Mouse (Mus musculus): Measurements from ENCODE around the gene Pkp1.

Pkp1 gene

DNA sequence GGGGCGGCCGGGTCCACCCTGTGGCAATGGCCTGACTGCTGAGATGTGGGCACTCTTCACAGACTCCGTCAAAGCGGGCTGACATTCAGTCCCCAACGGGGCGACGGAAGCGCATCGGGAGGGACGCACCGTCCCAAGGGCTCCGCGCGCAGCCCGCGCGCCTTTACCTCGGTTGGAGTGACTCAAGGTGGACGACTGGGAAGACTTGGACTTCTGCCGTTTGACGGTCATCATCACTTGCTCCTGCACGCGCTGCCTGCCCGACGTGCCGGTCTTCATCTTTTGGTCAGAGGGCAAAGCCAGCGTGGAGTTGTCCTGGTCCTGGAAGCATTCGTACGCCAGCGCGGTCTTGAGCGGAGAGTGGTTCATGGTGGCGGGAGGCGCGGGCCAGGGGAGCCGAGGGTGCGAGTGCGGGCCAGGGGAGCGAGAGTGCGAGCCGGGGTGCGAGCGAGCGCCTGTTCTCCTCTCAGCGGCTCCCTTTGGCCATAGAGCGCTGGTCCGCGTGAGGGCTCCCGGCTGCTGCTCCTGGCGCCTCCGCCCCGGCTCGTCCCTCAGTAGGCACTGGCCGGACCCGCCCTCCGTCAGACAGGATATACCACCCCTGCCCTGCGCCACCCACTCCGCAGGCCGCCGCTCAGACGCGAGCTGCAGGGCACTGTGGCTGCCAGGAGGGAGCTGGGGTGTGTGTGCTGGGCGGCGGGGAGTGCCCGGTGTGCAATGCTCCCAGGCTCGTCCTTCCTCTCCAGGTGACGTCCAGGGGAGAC, at the start of gene Pkp1:
TSS of gene Pkp1 (minus strand) at position 564 of the 764 bp plus-strand sequence.
- no peak for DNase-seq (ENCODE audit: low spot score in 2 of 2)

DNA sequence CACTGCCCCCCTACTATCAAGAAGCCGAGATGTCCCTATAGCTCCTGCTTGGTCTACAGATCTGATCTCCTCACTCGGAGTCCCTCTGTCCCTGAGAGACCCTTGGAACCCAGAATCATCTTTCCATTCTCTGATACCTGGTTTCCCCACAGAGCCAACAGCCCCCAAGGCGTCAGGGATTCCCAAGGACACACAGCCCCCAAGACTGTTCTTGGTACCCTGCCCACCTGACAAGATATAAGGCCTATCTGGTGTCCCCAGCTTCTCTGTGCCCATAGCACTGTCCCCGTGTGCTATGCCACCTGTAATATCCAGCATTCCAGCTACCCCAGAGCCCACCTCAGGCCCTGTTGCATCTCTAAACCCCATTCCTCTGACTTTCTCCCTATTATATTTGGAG, 48.7 kb upstream of the Pkp1 start:
- no peak for DNase-seq (ENCODE audit: low spot score in 2 of 2)

DNA sequence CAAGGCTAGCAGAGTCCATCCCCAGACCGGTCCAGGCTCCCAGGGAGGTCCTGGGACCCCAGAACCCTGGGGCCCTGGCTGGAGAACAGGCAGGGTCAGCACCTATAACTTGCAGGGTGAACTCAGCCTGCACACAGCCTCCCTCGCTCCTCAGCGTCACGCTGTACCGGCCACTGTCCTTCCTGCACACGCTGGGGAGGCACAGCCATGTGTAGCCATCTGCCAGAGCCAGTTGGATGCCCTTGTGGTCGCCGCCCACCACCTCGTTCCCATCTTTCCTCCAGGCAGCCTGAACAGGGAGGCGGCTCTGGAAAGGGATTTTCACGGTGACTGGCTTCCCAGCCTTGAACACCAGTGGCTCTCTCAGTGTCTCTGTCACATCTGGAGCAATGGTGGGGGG, 45.6 kb upstream of the Pkp1 start:
- DNase-seq (ENCODE audit: low spot score in 2 of 2) = no peak

DNA sequence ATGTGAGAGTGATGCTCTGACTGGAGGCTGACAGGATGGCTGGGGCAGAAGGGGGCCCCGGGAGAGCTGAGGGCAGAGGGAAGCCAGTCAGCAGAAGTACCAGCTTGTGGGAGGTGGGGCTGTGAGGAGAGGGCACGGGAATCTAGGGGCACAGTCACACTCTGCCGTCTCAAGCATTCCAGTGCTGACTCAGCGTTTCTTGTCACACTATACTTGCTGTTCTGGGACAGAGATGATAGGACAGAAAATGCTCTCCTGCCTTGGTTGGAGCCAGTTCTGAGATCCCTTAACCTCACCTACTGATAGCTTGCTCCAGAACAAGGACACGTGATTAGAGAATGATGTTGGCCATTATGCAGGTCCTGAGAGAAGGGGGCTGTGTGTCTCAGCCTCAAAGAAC, 44.2 kb upstream of the Pkp1 start:
- no peak for DNase-seq (ENCODE audit: low spot score in 2 of 2)

DNA sequence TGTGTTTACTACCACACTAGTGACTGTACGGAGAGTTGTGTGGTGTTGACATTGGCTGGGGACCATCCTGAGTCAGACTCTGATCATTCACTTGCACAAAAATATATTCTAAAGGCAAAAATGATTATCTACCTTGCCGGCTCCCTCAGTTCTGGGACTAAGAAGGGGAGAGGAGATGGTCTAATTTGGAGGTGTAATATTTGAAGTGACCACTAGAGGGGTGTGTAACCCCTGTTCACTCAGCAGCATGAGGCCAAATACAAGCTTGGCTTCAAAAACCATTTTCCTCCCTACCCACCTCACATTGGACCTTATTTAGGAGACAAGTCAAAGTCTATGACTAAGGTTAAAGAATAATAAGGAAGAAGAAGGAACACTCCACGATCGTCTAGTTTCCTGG, 39.5 kb upstream of the Pkp1 start:
- DNase-seq (ENCODE audit: low spot score in 2 of 2) = no peak

DNA sequence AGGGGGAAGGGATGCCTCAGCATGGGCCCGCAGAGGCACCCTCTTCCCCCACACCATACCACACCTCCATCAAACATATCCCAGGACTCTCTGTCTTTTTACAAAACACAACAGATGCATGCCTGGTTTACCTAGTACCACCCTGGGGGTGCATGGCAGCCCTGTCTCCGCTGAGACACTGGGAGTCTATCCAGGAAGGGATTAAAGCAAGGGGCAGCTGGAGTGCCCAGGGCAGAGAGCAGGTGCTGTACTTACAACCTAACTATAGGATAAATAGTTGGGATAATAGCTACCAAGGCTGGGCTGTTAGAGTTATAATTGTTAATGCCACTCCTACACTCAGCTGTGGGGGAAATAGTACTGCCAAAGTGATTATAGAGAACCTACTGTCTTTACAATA, 29.9 kb upstream of the Pkp1 start:
- no peak for DNase-seq (ENCODE audit: low spot score in 2 of 2)

DNA sequence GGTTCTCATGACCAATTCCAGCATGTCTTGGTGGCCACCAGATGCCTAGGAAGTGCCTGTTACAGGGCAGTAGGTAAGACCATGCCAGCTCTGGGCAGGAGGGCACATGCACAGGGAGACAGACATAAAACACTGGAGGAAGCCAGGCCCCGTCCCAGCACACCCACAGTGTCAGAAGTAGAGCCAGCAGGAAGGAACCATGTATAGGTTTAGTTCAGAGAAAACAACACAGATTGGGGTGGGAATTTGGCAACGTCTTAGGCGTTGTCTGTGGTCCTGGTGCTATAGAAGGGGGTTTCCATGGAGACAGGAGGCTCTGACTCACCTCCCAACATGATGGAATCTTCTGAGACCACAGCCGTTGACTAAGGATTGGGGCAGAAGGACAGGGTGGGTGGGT, 27.2 kb upstream of the Pkp1 start:
- peak in 1 of 2 experiments; percentile 17 for DNase-seq (ENCODE audit: low spot score in 2 of 2)

DNA sequence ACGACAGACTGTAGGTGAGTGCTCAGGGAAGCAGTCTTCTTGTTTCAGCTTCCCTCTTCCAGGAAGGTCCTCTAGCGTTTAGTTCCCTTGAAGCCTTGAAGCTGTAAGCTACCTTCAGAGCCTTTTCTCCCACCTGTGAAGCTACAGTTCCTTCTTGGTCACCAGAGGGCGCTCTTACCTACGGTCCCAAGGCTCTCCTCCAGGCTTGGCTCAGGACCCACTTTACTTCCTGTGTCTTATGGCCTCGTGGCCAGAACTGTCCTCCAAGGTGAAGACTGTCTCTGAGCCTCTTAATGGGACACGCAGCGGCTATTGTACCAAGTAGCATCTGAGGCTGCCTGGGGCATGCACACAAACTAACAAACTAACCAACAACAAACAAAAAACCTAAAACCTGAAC, 26.7 kb upstream of the Pkp1 start:
- DNase-seq (ENCODE audit: low spot score in 2 of 2) = peak in 1 of 2 experiments; percentile 32

DNA sequence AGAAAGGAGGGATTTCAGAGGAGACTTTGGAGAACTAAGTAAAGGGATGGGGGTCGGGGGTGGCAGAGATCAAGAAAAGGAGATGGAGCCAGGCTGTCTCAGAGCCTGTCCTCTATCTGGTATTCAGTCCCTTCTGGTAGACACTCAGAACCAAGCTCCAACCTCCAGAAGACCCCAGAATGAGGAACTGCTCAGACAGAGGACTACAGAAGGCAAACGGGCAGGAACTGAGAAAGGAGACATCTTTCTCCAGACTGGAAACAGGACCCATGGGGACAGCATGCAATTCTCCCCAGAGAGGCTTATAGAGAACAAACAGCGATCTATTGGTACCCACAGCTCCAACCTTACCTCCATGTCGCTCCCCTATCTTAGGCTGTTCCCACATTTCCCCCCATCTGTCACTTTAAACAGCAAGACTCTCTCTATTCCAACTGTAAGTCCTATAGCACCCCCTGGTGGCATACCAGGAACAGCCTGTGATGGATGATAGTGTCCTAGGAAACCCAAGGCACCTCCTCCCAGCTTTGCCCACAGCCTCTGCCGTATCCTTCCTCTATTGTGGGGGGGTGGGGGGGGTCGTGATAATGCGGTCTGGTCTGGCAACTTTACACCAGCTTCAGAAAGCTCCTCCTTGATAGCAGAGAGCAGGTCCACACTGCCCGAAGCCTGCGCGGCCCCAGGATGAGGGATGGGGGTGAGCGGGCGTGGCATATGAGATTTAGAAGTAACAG, 25.7 kb upstream of the Pkp1 start:
- peak; percentile 68 to 79 for DNase-seq (ENCODE audit: low spot score in 2 of 2)

DNA sequence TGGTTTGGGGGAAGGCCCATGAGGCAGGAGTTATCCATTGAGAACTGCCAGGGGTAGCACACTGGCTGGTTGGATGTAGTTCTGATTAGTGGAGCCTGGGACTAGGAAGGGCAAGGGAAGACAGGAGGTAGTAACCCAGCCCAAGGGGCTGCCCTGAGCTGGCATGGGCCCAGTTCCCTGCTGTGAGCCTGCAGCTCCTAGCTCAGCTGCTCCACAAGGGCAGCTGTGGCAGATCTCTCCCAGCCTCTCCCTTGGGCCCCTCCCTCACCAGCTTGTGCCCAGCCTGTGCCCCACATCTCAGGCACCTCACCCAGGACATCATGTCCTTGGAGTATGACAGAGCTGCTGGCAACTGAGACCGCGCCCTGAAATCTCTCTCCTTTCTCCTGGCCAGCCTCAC, 24.7 kb upstream of the Pkp1 start:
- DNase-seq (ENCODE audit: low spot score in 2 of 2) = no peak

DNA sequence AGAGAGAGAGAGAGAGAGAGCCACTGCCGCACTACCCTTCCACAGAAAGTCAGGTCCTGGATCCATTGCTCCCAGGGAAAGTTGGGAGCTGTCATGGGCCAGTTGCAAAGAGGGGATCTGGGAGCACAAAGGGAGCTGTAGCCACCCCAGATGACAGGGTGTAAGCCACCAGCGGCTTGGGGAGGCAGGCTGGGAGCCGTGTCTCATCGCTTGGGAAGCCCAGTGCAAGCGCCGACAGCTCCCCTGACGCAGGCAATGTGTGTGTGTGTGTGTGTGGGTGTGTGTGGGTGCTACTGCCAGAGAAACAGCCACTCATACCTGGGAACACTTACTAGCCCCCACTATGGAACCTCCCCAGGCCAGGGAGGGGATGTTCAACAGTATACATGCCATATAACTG, 23.1 kb upstream of the Pkp1 start:
- DNase-seq (ENCODE audit: low spot score in 2 of 2) = no peak

DNA sequence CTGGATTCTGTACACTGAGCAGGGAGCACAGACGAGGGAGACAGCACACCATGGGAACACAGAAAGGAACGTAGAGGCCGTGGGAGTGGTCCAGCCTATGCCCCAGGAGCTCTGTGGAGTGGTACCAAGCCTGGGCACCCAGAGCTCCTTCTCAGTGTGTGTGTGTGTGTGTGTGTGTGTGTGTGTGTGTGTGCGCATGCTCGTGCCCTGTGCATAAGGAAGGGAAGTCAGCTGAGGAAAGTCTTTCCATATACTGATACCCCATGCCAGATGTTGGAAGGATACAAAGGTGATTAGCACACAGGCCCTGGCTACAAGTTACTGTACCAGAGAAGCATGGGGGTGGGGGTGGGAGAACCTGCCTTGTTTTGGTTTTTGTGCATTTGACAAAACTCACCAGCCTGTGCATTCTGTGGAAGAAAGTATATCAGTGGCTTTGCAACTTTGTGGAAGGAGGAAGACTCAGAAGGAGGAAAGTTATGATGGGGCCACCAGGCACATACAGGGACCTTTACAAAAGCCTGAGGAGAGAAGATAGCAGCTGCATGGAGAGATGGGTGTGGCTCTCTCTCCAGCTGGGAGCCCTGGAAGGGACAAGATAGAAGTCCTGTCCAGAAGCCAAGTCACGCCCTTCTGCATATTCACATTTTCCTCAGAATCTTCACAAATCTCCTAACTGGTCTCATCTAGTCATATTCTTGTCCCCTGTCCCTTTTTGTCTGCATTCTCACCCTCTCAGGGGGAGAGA, 22.4 kb upstream of the Pkp1 start:
- DNase-seq (ENCODE audit: low spot score in 2 of 2) = no peak

DNA sequence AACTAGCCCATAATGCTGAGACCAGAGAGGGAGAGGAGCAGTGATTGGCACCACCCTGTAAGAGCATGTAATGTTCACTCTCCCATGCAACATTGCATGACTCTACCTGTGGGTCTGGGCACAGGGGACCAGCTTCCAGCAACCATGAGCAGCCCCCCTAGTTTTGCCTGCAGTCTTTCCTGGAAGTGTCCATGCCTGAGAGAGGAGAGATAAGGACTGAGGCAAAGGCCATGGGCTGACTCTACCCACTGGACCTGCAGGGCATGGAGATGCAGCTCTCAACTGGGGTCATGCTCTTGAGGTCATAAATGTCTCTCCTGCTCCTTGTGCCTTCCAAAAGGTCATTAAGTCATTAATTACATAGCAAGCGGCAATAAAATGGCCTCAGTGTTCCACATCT, 17.1 kb upstream of the Pkp1 start:
- DNase-seq (ENCODE audit: low spot score in 2 of 2) = no peak

DNA sequence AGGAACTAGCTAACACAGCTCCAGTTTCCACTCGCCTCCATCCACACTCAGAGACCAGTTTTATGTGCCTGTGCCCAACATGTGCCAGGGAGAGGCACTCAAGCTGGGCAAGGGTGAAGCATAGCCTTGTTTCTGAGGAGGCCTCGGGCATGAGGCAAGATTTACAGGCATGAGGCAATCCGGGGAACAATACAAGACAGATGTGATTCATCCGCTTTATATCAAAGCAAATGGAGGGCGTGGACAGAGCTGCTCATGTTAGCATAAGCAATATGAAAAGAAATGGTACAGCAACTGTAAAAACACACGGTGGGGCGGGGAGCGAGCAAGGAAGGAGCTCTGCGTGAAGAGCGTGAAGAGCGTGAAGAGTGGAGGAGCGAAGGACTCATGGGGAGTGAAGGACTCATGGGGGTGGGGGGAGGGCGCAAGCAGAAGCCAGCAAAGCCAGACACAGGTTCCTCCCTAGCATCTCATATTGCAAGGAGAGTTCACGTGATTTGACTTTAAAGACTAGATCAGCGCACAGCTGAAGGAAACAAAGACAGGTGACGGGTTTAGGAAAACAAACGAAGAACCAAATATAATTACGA, 14.8 kb upstream of the Pkp1 start:
- DNase-seq (ENCODE audit: low spot score in 2 of 2) = no peak

DNA sequence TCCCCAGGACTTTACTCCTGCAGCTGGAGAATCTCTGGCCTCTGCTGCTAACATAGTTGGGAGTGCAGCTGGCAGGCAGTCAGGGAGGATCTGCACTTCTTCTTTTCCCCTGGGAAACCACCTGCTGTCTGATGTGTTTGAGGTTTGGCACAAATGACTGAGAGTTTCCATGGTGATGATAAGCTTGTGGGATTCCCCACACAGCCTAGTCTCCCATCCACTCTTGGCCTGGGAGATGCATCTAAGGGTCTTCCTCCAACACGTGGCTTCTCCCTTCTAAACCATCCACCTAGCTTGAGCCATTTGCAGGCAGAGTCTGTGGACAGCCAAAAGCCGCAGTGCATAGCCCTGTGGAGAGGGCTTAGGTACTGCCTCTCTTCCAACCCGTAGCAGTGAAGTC, 10.9 kb upstream of the Pkp1 start:
- DNase-seq (ENCODE audit: low spot score in 2 of 2) = peak in 1 of 2 experiments; percentile 19

DNA sequence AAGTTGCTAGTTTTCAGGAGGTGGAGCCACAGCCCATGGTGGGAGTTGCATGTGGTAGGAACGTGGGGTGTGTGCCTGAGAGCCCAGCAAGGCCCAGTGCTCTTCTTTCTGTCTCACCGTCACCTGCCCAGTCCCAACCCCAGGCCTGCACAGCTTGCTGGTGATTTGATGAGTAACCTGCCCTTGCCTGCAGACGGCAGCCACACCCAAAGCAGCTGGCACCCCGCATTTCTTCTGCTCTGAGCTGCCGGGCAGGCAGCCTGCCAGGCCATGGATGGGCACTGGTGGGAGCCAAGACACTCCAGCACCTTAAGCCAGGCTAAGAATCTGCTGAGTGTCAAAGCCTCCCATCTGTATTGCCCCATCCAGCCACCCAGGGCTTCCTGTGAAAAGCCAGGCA, 6.8 kb upstream of the Pkp1 start:
- no peak for DNase-seq (ENCODE audit: low spot score in 2 of 2)

DNA sequence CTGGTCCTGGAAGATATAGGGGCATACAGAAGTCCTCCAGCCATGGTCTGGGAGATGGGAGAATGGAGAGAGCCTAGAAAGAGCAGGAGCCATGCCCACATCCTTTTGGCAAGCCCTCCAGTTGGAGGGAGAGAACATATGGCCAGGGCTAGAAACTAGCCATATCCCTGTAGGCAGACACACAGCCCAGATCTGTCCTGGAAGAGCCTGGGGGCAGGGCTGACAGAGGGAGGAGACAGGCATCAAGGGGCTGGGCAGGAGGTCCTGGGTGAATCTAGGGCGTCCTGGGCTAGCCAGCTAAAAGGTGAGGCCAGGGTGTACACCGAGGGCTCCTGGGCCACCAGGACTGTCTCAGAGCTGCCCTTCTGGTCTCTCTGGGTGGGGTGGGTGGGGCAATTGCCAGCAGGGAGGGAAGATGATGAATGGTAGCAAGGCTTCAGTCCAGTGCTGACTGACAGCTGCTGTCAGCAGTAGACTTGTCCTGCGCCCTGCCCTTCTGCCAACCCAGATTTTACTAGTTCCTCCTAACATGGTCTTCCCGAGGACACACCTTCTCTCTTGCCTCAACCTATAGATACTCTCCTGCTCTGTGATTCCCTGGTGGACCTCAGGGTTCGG, 5.5 kb upstream of the Pkp1 start:
- DNase-seq (ENCODE audit: low spot score in 2 of 2) = no peak

DNA sequence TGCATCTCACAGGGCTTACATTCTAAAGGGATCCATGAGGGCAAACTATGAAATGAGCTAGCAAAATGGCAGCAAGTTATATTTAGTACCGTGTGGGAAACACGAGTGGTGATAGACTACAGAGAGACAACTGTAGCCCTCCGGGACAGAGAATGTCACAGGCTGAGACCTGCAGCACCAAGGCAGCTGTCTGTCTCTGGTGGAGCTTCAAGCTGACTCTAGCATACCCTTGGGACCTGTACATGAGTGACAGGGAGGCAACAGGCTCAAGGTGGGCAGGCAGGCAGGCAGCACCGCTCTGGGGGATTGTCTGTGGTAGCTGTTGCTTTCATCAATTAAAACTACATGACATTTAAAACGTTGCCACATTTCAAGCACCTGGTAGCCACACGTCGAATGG, 4.2 kb upstream of the Pkp1 start:
- no peak for DNase-seq (ENCODE audit: low spot score in 2 of 2)

DNA sequence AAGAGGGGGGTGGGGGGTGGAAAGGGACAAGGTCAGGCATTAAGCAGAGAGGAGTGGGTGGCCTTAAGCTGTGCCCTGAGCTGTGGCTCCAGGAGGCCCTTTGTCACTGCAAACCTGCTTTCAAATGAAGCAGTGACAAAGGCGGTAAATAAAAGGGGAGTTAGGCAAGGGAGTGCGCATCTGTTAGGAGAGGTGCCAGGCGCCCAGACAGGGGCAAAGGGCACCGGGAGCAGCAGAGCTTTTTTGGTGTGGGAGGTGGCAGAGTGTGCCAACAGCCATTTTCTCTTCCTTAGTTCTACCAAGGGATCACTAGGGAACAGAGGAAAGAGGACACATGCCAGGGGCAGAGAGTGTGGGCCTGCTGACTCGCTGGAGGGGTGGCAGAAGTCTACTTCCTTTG, 1.8 kb downstream of the Pkp1 start:
- no peak for DNase-seq (ENCODE audit: low spot score in 2 of 2)

DNA sequence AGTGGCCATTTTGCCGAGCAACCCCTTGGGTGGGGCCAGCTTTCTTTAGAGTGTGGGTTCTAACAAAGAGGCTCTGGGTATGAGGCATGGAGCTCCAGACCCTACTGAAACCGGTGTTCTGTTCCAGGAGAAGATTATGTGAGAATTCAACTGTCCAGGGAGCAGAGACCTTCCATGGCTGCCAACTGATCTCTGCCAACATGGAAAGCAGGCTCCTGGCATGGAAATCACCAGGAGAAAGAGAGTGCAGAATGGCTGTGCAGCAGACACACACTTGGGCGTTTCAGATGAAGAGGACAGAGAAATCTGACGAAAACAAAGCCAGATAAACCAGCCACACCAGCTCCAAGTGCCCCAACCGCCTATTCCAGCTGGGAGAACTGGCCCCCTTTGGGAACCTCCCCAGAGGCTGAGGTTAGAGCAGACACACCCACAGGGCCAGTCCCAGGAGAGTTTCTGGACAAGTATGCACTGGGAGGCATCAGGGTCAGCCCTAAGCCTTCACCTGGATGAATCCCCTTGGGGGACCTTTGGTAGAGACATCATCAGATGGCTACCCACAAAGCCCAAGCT, 2.4 kb downstream of the Pkp1 start:
- DNase-seq (ENCODE audit: low spot score in 2 of 2) = no peak

DNA sequence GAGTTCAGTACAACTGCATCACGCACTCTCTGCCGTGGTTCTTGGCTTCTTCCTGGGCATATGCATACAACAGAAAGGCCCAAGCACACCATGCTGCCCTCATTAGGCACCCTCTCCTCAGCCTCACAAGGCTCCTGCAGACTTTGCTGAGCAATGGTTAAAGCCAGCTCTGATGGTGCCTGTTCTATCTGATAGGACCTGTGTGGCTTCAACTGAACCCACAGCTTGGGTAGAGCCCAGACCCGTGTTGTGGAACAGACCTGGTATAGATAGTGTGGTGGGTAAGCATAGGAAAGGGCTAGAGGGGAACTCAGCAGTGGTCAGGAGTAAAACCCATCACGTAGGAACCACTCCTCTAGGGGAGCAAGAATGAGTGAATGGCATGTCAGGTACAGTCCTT, 5.3 kb downstream of the Pkp1 start:
- DNase-seq (ENCODE audit: low spot score in 2 of 2) = no peak

DNA sequence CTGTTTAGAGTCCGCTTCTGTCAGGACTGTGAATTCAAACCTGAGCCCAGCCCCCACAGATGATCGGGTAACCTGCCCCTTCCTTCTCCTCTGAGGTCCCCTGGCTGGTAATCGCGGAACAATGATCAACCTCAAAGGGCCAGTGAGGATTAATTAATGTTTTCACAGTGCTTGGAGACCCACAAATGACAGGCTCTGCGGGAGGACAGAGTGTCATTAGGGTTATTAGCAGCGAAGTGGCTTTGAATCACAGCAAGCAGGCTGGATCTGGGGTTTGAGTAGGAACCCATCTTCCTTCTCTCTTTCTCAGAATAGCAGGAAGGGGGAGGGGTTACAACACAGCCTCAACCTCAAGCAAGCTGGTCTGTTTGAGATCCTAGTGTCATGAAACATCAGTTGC, 9.6 kb downstream of the Pkp1 start:
- DNase-seq (ENCODE audit: low spot score in 2 of 2) = no peak

Data from frontal cortex, postnatal 14 days (tissue).